In genomic region chr3:106684830-106685229, GRCm38 (mm10) we compare ENCODE assay signal across 8 mouse cellular contexts. TPM values are rescaled to one million over a fixed set of nuclear protein-coding genes. Genes with fewer than 3 reads are reported as not detected.
DNase-seq lines count a peak whose midpoint lies in the region; ATAC-seq lines count a peak whose summit lies in the region.

Gene Lrif1 (plus strand): TSS chr3:106684987.

- peak; percentile 90 for DNase-seq in embryo, embryonic 10 days (ENCODE audit: low spot score)
- no peak for DNase-seq in gastrocnemius, adult 8-10 months (ENCODE audit: low spot score in 2 of 2)
- DNase-seq in induced T-regulatory cell, adult 2 months (ENCODE audit: low read depth): peak; percentile 94
- DNase-seq in left cerebral cortex, adult 8-10 months (ENCODE audit: low spot score in 2 of 2): peak; percentile 75 to 88
- peak; percentile 92 for DNase-seq in right cerebral cortex, adult 18-20 months
- peak; percentile 53 to 60 for DNase-seq in urinary bladder, postnatal 36 days (ENCODE audit: low spot score in 2 of 2)

- peak; percentile 100 for ATAC-seq in activated CD4-positive, CD25-positive, alpha-beta regulatory T cell, adult 4 months
- ATAC-seq in megakaryocyte, adult 5-6 weeks (ENCODE audit: poor library complexity, severe bottlenecking): peak; percentile 95

RNA-seq across cellular contexts. Expression of gene Lrif1, which starts in this region (rescaled TPM):
- 10 to 100 TPM; 50.2 to 71.0 TPM for polyA plus RNA-seq in activated CD4-positive, CD25-positive, alpha-beta regulatory T cell, adult 4 months (2017; shearing (Covaris generic))
- 10 to 100 TPM in 3 of 4 experiments, 1 to 10 TPM in 1; 9.8 to 12.4 (median 10.9) TPM for total RNA-seq in gastrocnemius, adult 8-10 months (2022)
- 10 to 100 TPM; 19.6 to 27.9 (median 22.9) TPM for total RNA-seq in left cerebral cortex, adult 8-10 months (2022)
- total RNA-seq in megakaryocyte, adult 5-6 weeks (2015): 45.2 and 45.5 TPM in 2 replicates
- 30.4 and 42.1 TPM in 2 replicates for total RNA-seq in megakaryocyte, adult 5-6 weeks (2017)

Comparison
In these comparisons a context has a peak if more than half of its experiments do, and no peak if none do; other contexts are left out.
1. DNase-seq: peak in embryo, embryonic 10 days (single experiment), induced T-regulatory cell, adult 2 months (single experiment), left cerebral cortex, adult 8-10 months (2 of 2), right cerebral cortex, adult 18-20 months (single experiment) and urinary bladder, postnatal 36 days (2 of 2); none in gastrocnemius, adult 8-10 months (0 of 2).